Mouse (Mus musculus) kidney, embryonic 14.5 days (tissue): ENCODE results near the gene Ccnyl1. TPM values are rescaled to one million over a fixed set of nuclear protein-coding genes. Genes with fewer than 3 reads are reported as not detected.

Experiments used
- ATAC-seq: fragments of 200-750 bp; cut with Nextera tagmentation; 2 replicates; pipeline ENCODE4 v1.8.0; 2017; ENCODE audit warnings: moderate number of reproducible peaks, mild to moderate bottlenecking, moderate TSS enrichment, moderate library complexity; ENCODE audit not compliant: low FRiP score, low TSS enrichment
- H3K27ac ChIP-seq: fragments of 300-500 bp; sonication (generic); 2 replicates; pipeline ENCODE4 v1.5.1; 2014; ENCODE audit warnings: low read depth, mild to moderate bottlenecking, low read length, moderate library complexity, mixed read lengths
- H3K27me3 ChIP-seq: fragments of 300-500 bp; sonication (generic); 2 replicates; pipeline ENCODE4 v1.6.1; 2014; ENCODE audit warnings: mild to moderate bottlenecking, low read length; ENCODE audit not compliant: control insufficient read depth, insufficient read depth
- H3K36me3 ChIP-seq: fragments of 300-500 bp; sonication (generic); 2 replicates; pipeline ENCODE4 v1.6.1; 2014; ENCODE audit warnings: low read length, mixed read lengths; ENCODE audit not compliant: control insufficient read depth, insufficient read depth
- H3K4me1 ChIP-seq: fragments of 300-500 bp; sonication (generic); 2 replicates; pipeline ENCODE4 v1.6.1; 2014; ENCODE audit warnings: low read length, mixed read lengths; ENCODE audit not compliant: control insufficient read depth, insufficient read depth
- H3K4me2 ChIP-seq: fragments of 300-500 bp; sonication (generic); replicated peaks from 2 replicates; pipeline ENCODE4 v1.6.1; 2014; ENCODE audit warnings: low read depth, mild to moderate bottlenecking, low read length
- H3K4me3 ChIP-seq: fragments of 300-500 bp; sonication (generic); 2 replicates; pipeline ENCODE4 v1.5.1; 2014; ENCODE audit warnings: mild to moderate bottlenecking, low read length
- H3K9ac ChIP-seq: fragments of 300-500 bp; sonication (generic); 2 replicates; pipeline ENCODE4 v1.6.1; 2014; ENCODE audit warnings: low read depth, mild to moderate bottlenecking, low read length, moderate library complexity
- H3K9me3 ChIP-seq: fragments of 300-500 bp; sonication (generic); 2 replicates; pipeline ENCODE4 v1.6.1; 2016; ENCODE audit warnings: low read length; ENCODE audit not compliant: control insufficient read depth
- WGBS: fragments of 180-500 bp; shearing (Covaris S2); extraction: QIAGEN DNeasy Blood & Tissue Kit; methylation state at CpG from one replicate; pipeline ENCODE4 v1.1.7; 2014; 5-methylcytosine and 5-hydroxymethylcytosine counted together
- polyA plus RNA-seq: library from polyadenylated mRNA; unstranded; fragments of >200 nt; fragmentation: Nextera tagmentation; extraction: Ambion mirVana; gene quantifications from 2 replicates; pipeline ENCODE4 v1.2.1, GENCODE M21; 2014

Gene Ccnyl1
- polyA plus RNA-seq, 1 experiment from 2014 or later = 11.3 TPM

DNA sequence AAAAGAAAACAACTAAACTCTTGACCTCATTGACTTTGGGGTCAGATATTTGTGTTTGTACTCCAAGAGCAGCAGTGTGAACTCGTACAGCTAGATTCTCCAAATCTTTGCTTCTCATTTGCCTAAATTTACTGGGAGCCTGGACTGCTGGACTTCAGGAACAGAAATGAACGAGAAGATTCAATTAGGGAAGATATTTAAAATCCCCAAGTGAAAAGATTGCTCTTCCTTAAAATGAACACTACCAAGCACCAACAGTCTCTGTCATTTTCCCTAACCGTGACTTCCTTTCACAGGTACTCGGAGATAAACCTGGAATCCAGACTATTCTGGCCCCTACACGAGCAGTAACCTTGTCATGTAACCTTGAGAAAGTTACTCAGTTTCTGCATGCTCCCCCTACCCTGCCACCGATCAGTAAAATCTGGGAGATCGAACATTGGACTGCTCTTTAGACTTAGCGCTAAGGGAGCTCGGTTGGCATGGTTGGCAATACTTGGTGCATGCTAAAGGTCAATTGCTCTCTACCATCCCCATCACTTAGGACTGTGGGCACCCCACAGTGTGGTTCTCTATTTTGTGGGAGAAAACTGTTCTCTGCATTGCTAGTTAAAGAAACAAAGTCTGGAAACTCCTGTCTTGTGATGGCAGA, 568 bp upstream of the Ccnyl1 start:
- no peaks in the 10 kb centered on the region for H3K9me3 ChIP-seq
- peak overlapping the region; percentile 65 for H3K9ac ChIP-seq
- H3K4me1 ChIP-seq = peaks cover 6% of the 10 kb centered on the region
- no peaks in the 10 kb centered on the region for H3K36me3 ChIP-seq
- no peak for ATAC-seq
- no peaks in the 10 kb centered on the region for H3K27me3 ChIP-seq
- peak overlapping the region; percentile 91 for H3K4me3 ChIP-seq
- 0 out of 2 replicates have a peak overlapping the region, but pooled peaks have one; percentile 17 for H3K27ac ChIP-seq
- 25% methylated on average over 9 of the region's 9 CpGs for WGBS
- H3K4me2 ChIP-seq = peak overlapping the region; percentile 79

DNA sequence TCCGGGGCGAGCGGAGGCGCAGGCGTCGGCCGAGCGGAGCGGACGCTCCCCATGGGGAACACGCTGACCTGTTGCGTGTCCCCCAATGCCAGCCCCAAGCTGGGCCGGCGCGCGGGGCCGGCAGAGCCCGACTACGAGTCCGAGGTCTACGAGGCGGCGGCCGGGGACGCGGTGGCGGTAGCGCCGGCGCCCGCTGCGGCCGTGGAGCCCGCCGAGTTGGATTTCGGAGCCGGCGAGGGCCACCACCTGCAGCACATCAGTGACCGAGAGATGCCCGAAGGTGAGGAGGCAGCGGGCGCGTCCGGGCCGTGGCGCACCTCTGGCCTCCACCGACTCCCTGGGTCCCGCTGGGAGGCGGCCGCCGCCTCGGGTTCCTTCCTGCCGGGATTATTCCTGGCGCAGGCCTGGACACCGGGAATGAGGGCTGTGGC, 881 bp downstream of the Ccnyl1 start:
- H3K4me1 ChIP-seq = peaks cover 6% of the 10 kb centered on the region
- 0% methylated on average over 26 of the region's 55 CpGs for WGBS
- peak overlapping the region; percentile 85 for H3K9ac ChIP-seq
- H3K27ac ChIP-seq = peak overlapping the region; percentile 73; the same call in 1 of the 2 replicates
- no peaks in the 10 kb centered on the region for H3K36me3 ChIP-seq
- peak overlapping the region; percentile 91 for H3K4me3 ChIP-seq
- H3K27me3 ChIP-seq = no peaks in the 10 kb centered on the region
- no peaks in the 10 kb centered on the region for H3K9me3 ChIP-seq
- no peak; the same call in 1 of the 2 replicates for ATAC-seq
- H3K4me2 ChIP-seq = peak overlapping the region; percentile 87

DNA sequence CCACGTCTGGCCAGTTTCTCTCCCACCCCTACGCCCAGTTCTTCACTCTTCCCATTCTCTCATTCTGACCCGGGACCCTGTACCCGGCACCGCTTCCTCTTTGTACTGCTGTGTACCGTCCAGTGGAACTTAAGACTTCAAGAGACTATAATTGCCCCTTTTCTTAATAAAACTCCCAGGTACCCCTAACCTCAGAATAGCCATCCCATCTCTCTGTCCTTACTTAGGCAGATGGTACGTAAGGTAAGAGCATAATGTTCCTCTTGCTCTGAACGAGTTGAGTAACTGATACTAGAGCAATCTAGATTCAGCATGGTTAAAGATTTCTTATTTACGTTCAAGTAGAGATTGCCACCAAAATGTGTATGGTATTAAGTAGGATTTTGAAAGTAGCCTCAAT, 1.3 kb downstream of the Ccnyl1 start:
- under 1% methylated on average over 9 of the region's 9 CpGs for WGBS
- ATAC-seq = peak; percentile 4; the same call in 1 of the 2 replicates
- Histone ChIP-seq H3K4me1 (peaks cover 6% of the 10 kb centered on the region), H3K27ac (no peak overlapping the region; the same call in 1 of the 2 replicates), H3K4me2 (peak overlapping the region; percentile 87), H3K4me3 (peak overlapping the region; percentile 91), H3K27me3 (no peaks in the 10 kb centered on the region), H3K9me3 (no peaks in the 10 kb centered on the region), H3K9ac (peak overlapping the region; percentile 85), H3K36me3 (no peaks in the 10 kb centered on the region)

DNA sequence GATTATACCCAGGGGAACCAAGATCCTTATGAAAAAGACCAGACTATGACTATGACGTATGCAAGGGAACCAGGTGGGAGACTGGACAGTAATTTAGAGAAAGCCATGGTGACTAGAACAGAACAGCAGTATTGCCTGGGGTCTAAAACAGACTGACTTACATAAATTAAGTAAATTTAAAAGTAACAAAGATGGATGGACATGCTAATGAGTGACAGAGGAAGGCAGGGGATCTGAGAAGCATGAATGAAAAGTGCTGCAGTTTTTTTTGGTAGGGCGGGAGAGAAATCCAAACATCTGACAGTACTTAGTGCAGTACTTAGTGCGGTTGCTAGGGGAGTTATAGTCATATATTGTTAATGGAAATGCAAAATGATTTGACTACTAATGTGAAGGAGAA, 4.9 kb downstream of the Ccnyl1 start:
- Histone ChIP-seq H3K4me3 (no peak overlapping the region), H3K27ac (no peak overlapping the region), H3K9me3 (no peaks in the 10 kb centered on the region), H3K36me3 (no peaks in the 10 kb centered on the region), H3K27me3 (no peaks in the 10 kb centered on the region), H3K4me1 (no peaks in the 10 kb centered on the region; the same call in 1 of the 2 replicates), H3K9ac (no peak overlapping the region), H3K4me2 (no peak overlapping the region)
- ATAC-seq = no peak
- WGBS = 93% methylated on average over 3 of the region's 3 CpGs

DNA sequence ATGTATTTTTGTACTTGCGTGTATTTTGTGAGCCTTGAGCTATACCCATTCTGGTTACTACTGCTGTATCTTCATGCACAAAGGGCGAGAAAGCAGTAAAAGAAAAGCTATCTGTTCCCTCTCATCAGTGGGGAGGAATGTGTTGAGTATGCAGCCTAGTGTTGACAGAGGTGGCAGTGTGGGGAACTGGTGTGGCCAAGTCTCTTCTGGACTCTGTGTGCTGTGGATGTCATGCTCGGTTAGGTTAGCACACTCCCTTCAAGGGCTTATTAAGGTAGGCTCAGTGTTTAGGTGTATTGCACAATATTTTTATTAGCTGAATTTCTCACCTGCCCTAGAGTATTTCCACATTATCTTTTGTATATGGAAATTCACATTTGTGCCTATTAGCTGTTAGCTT, 11.5 kb downstream of the Ccnyl1 start:
- WGBS = 77% methylated on average over 3 of the region's 3 CpGs
- Histone ChIP-seq H3K4me1 (no peaks in the 10 kb centered on the region), H3K9ac (no peak overlapping the region), H3K9me3 (no peaks in the 10 kb centered on the region), H3K27me3 (no peaks in the 10 kb centered on the region), H3K27ac (no peak overlapping the region), H3K4me2 (no peak overlapping the region), H3K4me3 (no peak overlapping the region), H3K36me3 (peaks cover 7% of the 10 kb centered on the region; the same call in 1 of the 2 replicates)
- ATAC-seq = no peak

DNA sequence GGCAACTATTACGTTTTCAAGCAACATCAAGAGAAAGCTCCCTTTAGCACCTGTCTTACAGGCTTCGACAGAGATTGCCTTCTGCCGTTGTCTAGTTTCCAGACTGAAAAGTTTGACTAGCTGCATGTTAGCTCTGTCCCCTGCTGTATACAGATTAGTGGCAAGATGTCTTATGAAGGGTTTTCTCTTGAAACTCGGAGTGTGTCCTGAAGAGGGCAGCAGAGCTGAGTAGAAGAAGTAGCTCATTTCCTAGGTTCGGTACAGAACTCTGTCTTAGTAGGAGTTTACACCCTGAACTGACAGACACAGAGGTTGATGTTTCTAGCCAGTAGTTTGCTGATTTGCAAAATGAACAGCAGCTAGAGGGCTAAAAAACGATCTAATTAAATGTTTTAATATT, 15.0 kb downstream of the Ccnyl1 start:
- Histone ChIP-seq H3K4me2 (no peak overlapping the region), H3K9me3 (no peaks in the 10 kb centered on the region), H3K9ac (no peak overlapping the region), H3K36me3 (peaks cover 7% of the 10 kb centered on the region; the same call in 1 of the 2 replicates), H3K4me3 (no peak overlapping the region), H3K4me1 (no peaks in the 10 kb centered on the region), H3K27ac (no peak overlapping the region), H3K27me3 (no peaks in the 10 kb centered on the region)
- ATAC-seq = no peak
- WGBS = 50% methylated on average over 6 of the region's 6 CpGs

DNA sequence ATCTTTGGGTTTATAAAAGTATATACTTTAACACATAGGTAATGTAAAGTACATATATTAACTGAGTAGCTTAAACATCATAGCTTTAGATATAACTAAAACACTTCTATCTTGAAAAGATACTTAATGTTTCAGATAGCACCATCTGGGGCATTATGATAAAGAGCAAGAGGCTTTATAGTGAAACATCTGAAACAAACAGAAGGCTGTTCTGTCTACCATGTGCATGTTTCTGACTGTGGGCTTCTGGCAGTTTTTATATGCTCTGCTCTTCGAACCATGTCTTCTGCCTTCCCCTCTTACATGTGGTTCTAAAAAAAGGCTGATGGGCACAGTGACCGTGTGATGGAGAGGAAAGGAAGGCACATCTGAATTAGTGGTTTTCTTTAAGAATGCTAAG, 16.4 kb downstream of the Ccnyl1 start:
- no peak for ATAC-seq
- Histone ChIP-seq H3K9ac (no peak overlapping the region), H3K4me2 (no peak overlapping the region), H3K36me3 (peaks cover 7% of the 10 kb centered on the region; the same call in 1 of the 2 replicates), H3K27me3 (no peaks in the 10 kb centered on the region), H3K9me3 (no peaks in the 10 kb centered on the region), H3K4me1 (no peaks in the 10 kb centered on the region), H3K4me3 (no peak overlapping the region), H3K27ac (no peak overlapping the region)
- 89% methylated on average over 2 of the region's 2 CpGs for WGBS

DNA sequence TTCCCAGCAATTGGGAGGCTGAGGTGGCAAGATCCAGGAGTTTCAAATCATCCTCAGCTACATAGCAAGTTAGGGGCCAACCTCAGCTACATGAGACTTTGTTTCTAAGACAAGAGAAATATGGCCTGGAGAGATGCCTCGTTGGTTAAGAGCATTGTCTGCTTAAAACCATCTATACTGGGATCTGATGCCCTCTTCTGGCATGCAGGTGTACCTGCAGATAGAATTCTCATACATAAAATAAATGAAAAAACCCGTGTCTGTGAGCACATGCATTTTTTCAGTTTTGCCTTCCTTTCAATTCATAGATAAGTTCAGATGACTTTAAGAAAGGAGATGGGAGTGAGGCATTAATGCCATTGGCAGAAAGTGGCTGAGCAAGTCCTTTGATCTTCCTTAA, 19.6 kb downstream of the Ccnyl1 start:
- Histone ChIP-seq H3K36me3 (peaks cover 2% of the 10 kb centered on the region; the same call in 1 of the 2 replicates), H3K4me3 (no peak overlapping the region), H3K27ac (no peak overlapping the region), H3K27me3 (no peaks in the 10 kb centered on the region), H3K4me2 (no peak overlapping the region), H3K9me3 (no peaks in the 10 kb centered on the region), H3K9ac (no peak overlapping the region), H3K4me1 (no peaks in the 10 kb centered on the region)
- no peak for ATAC-seq
- WGBS = 14% methylated on average over 2 of the region's 2 CpGs

DNA sequence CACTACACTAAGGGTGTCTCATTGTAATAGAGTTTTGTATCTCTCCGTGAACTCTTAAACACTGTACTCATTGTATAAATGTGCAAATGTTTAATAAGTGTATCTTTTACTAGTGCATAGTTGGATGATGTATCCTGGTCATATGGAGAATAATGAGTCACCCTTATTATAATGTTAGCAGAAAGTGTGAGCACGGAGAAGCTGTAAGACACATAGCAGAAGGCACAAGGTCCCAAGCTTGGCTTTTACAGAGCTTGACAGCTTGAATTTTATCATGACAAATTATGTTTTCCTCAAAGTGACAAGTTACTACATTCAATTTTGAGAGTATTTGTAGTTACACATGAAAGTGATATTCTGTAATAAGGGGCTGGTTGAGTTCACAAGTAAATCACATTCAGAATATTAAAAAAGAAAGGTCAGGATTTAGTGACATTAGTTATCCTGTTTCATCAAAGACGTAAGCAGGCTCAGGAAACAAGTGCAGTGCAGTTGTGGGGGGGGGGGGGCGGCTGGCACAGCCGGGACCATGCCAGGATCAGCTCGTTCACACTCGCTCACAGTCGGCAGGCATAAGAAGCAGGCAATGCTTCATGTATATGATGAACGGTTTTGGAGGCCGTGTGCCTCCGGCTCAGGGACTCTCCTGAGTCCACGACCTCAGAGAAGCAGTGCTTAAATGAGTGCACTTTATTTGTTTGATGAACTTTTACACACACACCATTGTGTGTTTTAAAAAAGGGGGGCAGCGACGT, 21.9 kb downstream of the Ccnyl1 start:
- ATAC-seq = no peak
- H3K4me2 ChIP-seq = no peak overlapping the region
- H3K9me3 ChIP-seq = no peaks in the 10 kb centered on the region
- no peak overlapping the region for H3K27ac ChIP-seq
- H3K9ac ChIP-seq = no peak overlapping the region
- no peaks in the 10 kb centered on the region for H3K4me1 ChIP-seq
- H3K36me3 ChIP-seq = peaks cover 2% of the 10 kb centered on the region; the same call in 1 of the 2 replicates
- H3K27me3 ChIP-seq = no peaks in the 10 kb centered on the region
- no peak overlapping the region for H3K4me3 ChIP-seq
- 85% methylated on average over 14 of the region's 14 CpGs for WGBS
